Mouse (Mus musculus): ENCODE measurements around the gene Rpusd4.

DNA sequence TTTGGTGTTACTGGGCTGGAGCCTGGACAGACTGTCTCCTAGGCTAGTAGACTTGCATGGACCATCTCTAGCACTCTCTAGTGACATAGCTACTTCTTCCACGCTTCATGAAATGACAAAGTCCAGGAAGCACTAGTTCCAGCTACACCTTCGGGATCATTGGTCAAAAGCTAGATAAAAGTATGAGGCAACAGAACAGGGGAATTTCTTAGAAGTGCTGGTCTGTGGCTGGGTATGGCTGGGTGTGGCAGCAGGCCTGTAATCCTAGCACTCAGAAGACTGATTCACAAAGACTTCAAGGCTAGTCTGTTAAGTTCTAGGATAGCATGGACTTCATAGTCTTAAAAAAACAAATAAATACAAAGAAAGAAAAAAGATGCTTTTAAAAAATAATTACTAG lies 4.2 kb upstream of the Rpusd4 start:
- no peak for TF ChIP-seq CTCF (IDR thresholded peaks at IDR 0.05)
- TF ChIP-seq EP300 (IDR thresholded peaks at IDR 0.05), result no peak

Measured in lung, postnatal 0 days (tissue).